Mouse (Mus musculus) naive thymus-derived CD4-positive, alpha-beta T cell, adult 2 months (primary cell): ENCODE results near the gene Smad9.

Source experiments
- DNase-seq: peaks from one replicate; pipeline ENCODE4 v3.0.0-alpha.2; 2011; ENCODE audit warnings: low read depth

The Smad9 gene

DNA sequence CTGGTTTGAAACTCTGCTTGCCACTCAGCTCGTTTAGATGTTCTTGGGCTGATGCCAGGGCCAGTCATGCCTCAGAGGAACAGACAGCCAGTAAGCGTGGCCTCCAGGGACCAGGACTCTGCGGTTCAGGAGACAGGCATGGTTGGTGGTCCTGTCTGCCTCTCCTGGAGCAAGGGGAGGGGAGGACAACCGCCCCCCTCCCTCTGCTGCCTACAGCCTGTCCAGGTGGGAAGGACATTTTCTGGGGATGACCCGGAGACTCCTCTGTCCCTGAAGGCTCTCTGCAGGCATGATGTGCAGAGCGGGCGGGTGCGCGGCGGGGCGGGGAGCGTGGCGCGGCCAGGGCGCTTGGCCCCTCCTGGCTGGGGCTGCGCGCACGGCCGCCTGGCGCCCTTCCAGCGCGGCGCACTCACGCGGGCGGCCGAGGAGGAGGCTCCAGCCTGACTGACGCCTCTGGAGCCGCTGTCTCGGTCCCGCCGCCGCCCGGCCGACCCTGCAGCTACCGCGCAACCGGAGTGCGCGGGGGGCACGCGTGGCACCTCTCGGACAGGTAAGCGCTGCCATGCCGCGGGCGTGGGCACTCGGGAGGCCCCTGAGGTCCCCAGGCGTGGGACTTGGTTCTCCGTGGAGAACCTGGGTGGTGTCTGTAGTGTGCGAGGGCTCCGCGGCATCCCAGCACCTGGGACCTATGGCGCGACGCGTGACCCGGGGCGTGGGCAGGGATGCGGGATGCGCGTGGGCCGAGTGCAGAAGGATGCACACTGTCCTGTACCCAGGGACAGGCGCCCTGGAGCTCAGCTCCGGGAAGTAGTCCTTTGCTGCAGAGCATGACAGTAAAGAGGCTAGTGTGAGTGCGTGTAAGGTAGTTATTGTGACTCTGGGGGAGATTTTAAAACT, at the start of gene Smad9:
Gene Smad9, plus strand, starts transcription at position 438 of the 897 bp plus-strand sequence.
- no peak for DNase-seq

DNA sequence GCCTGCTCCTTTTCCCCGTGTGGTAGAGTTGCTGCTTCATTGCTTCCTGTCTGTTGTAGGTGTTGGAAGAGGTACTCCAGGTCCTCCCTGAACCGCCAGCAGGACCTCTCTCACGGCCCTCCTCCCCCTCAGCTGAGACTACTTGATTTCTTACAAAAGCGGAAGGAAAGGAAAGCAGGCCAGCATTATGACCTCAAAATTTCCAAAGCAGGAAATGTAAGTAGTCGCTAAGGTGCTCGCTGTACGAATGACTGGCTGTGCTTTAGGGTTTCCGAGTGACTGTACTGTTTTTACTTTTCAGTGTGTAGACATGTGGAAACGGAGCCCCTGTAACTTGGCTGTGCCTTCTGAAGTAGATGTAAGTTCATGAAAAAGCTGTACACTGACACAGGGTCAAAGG, 46.4 kb upstream of the Smad9 start:
- DNase-seq: peak; percentile 55

DNA sequence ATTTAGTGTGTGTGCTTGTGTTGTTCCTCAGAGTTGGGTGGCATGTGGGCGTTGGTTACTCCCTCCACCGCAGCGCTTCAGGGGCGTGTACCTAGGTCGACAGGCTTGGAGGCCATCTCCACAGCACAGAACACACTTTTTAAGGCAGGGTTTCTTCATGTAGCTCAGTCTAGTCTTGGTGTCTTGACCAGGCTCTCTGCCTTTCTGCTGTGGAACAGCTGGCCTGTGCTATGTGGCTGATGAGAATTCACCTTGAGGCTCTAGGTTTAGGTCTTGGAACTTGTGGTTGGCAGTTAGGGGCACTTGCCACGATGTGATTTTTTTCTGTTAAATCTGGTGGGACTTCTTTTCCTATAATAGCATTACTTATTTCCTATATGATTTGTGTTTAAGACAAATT, 41.1 kb upstream of the Smad9 start, which contains the start of gene Gm21958:
Gene Gm21958, minus strand, starts transcription at position 101 of the 400 bp plus-strand sequence.
- no peak for DNase-seq

DNA sequence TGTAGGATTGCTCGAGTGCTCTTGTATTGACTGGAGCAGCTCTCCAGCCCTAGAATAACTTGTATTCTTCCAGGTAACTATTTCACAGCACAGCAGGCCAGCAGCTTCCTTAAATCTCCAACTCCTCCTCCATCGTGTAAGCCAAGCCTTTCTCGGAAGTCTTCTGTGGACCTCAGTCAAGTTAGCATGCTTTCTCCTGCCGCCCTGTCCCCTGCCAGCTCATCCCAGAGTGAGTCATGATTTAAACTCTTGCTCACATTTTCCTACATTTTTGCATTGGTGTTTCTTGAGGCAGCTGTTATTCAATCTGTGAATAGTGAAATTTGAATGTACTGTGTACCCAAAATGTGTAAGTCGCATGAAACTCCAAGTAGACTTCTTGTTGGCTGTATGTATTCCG, 39.9 kb upstream of the Smad9 start:
- no peak for DNase-seq

- no peak for DNase-seq
Observed at GRCm38 (mm10) chr3:54717348-54717747, 38.0 kb upstream of the Smad9 start.

GRCm38 (mm10) chr3:54718947-54719346, 36.4 kb upstream of the Smad9 start:
- DNase-seq: no peak

DNA sequence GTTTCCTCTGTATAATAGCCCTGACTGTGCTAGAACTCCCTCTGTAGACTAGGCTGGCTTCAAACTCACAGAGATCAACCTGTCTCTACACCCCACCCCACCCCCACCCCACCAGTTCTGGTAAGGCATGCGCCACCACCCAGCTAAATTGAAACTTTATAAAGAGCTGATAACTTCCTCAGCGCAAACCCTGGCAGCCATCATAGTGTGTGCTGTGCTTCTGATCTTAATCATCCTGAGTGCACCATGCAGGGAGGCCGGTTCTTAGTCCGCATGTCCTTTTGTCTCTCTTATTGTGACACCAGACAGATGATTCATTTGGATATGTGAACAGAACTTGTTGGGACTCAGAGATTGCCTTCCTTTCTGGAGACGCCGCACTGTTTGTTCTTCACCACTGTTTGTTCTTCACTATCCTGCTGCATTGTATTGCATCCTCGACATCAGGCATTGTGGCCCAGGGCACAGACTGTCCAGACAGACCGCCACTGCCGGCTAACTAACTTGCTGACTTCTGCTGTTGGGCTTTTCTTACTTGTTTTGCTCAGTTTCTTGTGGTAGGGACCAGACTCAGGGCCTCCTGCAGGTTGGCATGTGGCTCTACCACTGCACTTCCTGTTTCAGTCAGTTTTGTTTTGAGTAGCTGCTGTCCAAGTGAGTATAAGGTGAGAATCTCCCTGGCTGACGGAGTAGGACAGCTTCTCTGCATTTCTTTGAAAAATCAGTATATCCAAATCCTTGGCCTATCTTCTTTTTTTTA, 31.5 kb upstream of the Smad9 start:
- peak; percentile 75 for DNase-seq

DNA sequence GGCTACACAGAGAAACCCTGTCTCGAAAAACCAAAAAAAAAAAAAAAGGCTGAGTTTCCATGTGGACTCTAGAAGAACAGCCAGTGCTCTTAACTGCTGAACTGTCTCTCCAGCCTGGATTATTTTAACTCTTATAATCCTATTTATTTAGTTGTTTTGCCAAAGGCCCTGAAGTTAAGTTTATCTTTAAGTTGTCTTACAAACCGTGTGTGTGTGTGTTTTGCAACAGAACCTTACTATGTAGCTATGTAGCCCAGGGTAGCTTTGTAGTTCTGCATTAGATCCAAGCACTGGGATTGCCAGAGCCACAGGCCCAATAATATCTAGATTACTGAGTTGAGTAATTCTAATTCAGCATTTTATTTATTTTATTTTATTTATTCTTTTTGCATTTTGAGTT, 30.0 kb upstream of the Smad9 start:
- DNase-seq: no peak

DNA sequence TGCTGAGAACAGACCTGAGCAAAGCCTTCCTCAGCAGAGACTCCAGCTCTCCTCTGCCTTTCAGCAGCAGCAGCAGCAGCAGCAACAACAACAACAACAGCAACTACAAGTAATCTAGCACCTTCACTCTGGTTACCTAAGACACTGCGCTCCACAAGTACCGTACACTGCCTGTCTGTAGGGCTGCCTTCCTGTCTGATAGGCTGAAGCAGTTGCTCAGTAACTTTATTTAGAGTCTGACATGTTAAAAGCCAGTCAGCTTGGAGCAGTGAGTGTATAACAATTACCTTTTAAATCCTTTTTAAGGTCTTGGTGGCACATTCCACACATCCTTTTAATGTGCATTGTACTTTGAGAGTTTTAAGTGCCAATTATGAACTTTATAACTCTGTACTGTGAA, 27.8 kb upstream of the Smad9 start:
- DNase-seq: no peak

DNA sequence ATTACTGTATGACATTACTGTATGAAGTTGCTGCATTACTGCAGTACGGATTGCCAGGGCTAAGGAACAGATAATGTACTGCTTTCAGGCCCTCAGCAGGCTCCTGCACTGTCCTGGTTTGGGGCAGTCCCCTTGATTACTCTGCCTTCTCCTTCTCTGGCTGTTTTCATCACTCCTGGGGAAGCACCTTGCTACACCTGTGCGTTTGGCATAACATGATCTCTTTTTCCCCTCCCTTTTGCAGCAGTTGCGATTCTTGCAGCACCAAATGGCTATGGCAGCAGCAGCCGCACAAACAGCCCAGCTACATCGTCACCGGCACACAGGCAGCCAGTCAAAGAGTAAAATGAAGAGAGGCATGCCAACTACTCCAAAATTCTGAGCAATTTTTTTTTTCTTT, 27.3 kb upstream of the Smad9 start:
- no peak for DNase-seq

DNA sequence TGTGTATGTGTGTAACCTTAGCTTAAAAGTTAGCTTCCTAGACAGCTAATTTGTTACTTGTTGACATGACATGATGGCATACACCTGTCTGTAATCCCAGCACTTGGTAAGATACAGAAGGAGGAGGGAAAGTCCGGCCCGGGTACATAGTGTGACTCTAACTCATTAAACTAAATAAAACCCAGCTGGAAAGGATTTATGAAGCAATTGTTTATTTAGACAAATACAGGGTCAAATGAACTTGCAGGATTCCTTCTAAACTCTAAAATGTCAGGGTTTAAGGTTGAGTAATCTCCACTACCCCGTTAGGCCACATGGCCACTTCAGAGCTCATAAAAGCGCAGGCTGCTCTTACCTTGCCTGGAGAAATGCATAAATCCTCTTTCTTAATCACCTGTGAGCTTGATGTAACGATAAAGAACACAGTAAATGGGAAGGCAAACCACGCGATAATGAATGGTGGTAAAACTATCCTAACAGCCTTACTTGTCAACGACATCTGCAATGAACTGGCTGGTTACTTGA, 23.7 kb upstream of the Smad9 start:
- no peak for DNase-seq

- no peak for DNase-seq
Observed at GRCm38 (mm10) chr3:54732371-54732770, 23.0 kb upstream of the Smad9 start.

- DNase-seq: peak; percentile 95
Observed at GRCm38 (mm10) chr3:54734411-54735246, 20.8 kb upstream of the Smad9 start.

GRCm38 (mm10) chr3:54735247-54736046, 19.9 kb upstream of the Smad9 start, which contains the start of the genes Exosc8 and Alg5:
Gene Exosc8 (minus strand): TSS chr3:54735393.
Gene Alg5 (plus strand): TSS chr3:54735539.
- DNase-seq: peak; percentile 96

GRCm38 (mm10) chr3:54736101-54736927, 19.1 kb upstream of the Smad9 start:
- DNase-seq: peak; percentile 33

- no peak for DNase-seq
Observed at GRCm38 (mm10) chr3:54737317-54737716, 18.1 kb upstream of the Smad9 start.

DNA sequence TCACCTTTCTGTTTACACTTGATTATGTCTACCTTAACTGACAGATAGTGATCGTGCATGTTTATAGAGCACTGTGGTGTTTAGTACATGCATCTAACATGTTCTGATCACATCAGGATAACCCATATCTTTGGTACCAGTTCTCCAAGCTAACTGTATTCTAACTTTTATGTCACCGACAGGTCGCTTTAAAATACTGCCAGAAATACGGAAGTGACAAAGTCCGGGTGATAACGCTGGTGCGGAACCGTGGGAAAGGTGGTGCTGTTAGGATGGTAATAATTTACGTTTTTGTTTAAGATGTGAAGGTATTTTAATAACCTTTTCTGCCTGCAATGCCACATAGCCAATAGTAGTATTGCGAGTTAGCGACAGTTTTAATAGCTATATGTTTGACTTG, 13.4 kb upstream of the Smad9 start:
- DNase-seq: no peak

DNA sequence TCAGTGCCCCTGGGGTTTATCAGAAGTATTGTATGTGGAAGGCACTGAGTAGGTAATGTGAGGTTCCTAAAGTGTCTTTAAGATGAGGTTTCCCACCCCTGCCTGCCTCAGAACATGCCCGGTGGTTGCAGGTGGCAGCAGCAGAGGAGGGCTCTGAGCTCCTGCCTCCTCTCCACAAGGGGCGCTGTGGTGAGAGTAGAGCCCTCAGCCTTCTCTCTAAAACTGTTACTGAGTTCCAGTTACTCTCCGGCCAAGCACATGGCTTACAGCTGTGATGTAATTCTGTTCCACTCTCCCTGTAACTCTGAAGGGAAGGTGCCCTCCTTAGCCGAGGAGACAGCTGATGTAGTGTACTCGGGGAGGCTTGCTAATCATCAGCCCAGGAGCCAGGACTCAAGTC, 9.6 kb upstream of the Smad9 start:
- DNase-seq: no peak

- DNase-seq: no peak
Observed at GRCm38 (mm10) chr3:54753411-54753810, 2.0 kb upstream of the Smad9 start.

- DNase-seq: no peak
Observed at GRCm38 (mm10) chr3:54756058-54756457, 676 bp downstream of the Smad9 start.
